In the genomic region with DNA sequence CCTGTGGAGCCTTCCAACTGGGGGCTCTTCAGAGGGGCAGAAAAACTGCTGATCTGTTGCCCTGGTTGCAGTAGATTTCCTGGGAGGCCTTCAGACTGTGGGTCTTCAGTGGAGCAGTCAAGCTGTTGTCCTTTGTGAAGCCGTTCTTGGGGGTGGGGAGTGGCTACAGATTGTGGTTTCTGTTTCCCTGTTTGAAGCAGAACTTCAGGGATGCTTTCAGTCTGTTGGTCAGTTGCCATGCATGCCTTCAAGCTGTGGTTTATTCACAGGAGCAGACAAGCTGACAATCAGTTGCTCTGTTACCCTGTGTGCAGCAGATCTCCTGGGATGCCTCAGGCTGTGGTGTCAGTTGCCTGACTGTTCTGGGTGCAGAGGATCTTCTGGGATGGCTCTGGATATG, we compare ENCODE assay signal across 26 mouse cellular contexts. TPM values are rescaled to one million over a fixed set of nuclear protein-coding genes. Genes with fewer than 3 reads are reported as not detected.
A peak's percentile ranks its signal among the peaks of the same experiment; 100 is the strongest.
DNase-seq lines count a peak whose midpoint lies in the region; ATAC-seq lines count a peak whose summit lies in the region.
"Had no signal": no experiment of that assay in that cellular context is flagged by ENCODE, and none has a peak within 500 bp of the region (broad histone marks: within the 10 kb centered on the region; RNA-seq: fewer than 3 reads in every experiment).

No protein-coding gene starts in this region.

- intact Hi-C loops in heart, postnatal 36 days (cut with DNase I), result no loop called here
- intact Hi-C loops in gastrocnemius, postnatal 36 days (cut with DNase I), result no loop called here

- DNase-seq in layer of hippocampus, adult 11-12 months (ENCODE audit: low spot score), result peak; percentile 2
- DNase-seq in layer of hippocampus, adult 9-10 months (ENCODE audit: low spot score), result no peak
- peak; percentile 1 for DNase-seq in brain, adult 2 months (ENCODE audit: low read depth, low spot score)
- no peak for DNase-seq in heart, postnatal 36 days
- DNase-seq in gastrocnemius, postnatal 36 days, result no peak
- DNase-seq: adrenal gland, adult 8-10 months; adrenal gland, postnatal 25 days; cerebellum, adult 8-10 months; cerebellum, postnatal 10 days; cerebellum, postnatal 36 days; gastrocnemius, postnatal 10 days; heart, adult 2 months; heart, postnatal 14 days had no signal

- H3K4me3 ChIP-seq in macrophage (ENCODE audit: inconsistent target), result no peak overlapping the region
- H3K4me3 ChIP-seq: forebrain, embryonic 10.5 days; forebrain, embryonic 13.5 days; heart, adult 2 months; heart, embryonic 10.5 days; heart, embryonic 13.5 days; hindbrain, embryonic 12.5 days; hindbrain, embryonic 15.5 days had no signal

- no peaks in the 10 kb centered on the region for H3K79me2 ChIP-seq in macrophage (ENCODE audit: inconsistent target)

- H3K36me3 ChIP-seq in macrophage (ENCODE audit: inconsistent target), result no peaks in the 10 kb centered on the region
- H3K36me3 ChIP-seq: forebrain, embryonic 10.5 days; heart, embryonic 10.5 days; heart, embryonic 13.5 days; hindbrain, embryonic 12.5 days; hindbrain, embryonic 15.5 days had no signal

- peak; percentile 85 for ATAC-seq in monocyte, adult 5-6 weeks (replicated peaks; ENCODE audit: insufficient number of reproducible peaks, low FRiP score, low TSS enrichment, poor library complexity, severe bottlenecking)
- ATAC-seq: activated CD4-positive, CD25-positive, alpha-beta regulatory T cell, adult 4 months; forebrain, embryonic 13.5 days; forebrain, embryonic 16.5 days had no signal

- WGBS in macrophage (ENCODE audit: missing documents), result 36% methylated on average over 1 of the region's 1 CpGs

- H3K27ac ChIP-seq in macrophage, result peak overlapping the region; percentile 38
- H3K27ac ChIP-seq: forebrain, embryonic 10.5 days; forebrain, embryonic 13.5 days; heart, adult 2 months; heart, embryonic 10.5 days; heart, embryonic 13.5 days; hindbrain, embryonic 12.5 days; hindbrain, embryonic 15.5 days had no signal

RNA-seq across cellular contexts. Expression of gene Skint3, which starts 11.4 kb away (rescaled TPM):
- total RNA-seq in macrophage (2018; cell fraction: chromatin; rRNA removed), result under 1 TPM in 3 of 26 experiments, not detected in 23; 0.20 to 0.37 (median 0.33) TPM
- under 1 TPM in 16 of 26 experiments, not detected in 10; 0.03 to 0.26 (median 0.13) TPM for total RNA-seq in macrophage (2018; cell fraction: cytosol; rRNA removed)
- under 1 TPM in 9 of 26 experiments, not detected in 17; 0.10 to 0.69 (median 0.21) TPM for total RNA-seq in macrophage (2018; cell fraction: nucleus; rRNA removed)
- polyA plus RNA-seq in macrophage (2018), result 0.27 to 0.40 TPM in 2 of 3 replicates, not detected in the other
- 99.2 to 194 TPM (median 185 TPM) in 3 replicates for total RNA-seq in monocyte, adult 5-6 weeks (2017)
- total RNA-seq in heart, postnatal 36 days (2021), result not detected
- not detected for total RNA-seq in gastrocnemius, postnatal 36 days (2021)
- total RNA-seq: adrenal gland, postnatal 25 days; ES-E14; gastrocnemius, adult 18-20 months; gastrocnemius, postnatal 10 days; heart, postnatal 14 days had no signal
- polyA plus RNA-seq: activated CD4-positive, CD25-positive, alpha-beta regulatory T cell, adult 4 months; embryonic facial prominence, embryonic 11.5 days; forebrain, embryonic 10.5 days; forebrain, embryonic 13.5 days; forebrain, embryonic 16.5 days; heart, embryonic 10.5 days; heart, embryonic 13.5 days; hindbrain, embryonic 12.5 days; hindbrain, embryonic 15.5 days had no signal

Comparison
In these comparisons a context has a peak if more than half of its experiments do, and no peak if none do; other contexts are left out.
1. DNase-seq: peak in layer of hippocampus, adult 11-12 months (single experiment) and brain, adult 2 months (single experiment); none in layer of hippocampus, adult 9-10 months (single experiment), heart, postnatal 36 days (0 of 2) and gastrocnemius, postnatal 36 days (0 of 2).
2. RNA of gene Skint3, which starts 11.4 kb away (total RNA-seq): 99.2 to 194 TPM in monocyte, adult 5-6 weeks; not detected in gastrocnemius, postnatal 36 days and not detected in heart, postnatal 36 days; every median in the first group is over 10 times any median in the second.